Mouse (Mus musculus) CH12.LX (cell line): ENCODE measurements at regions not wholly inside any gene's neighbourhood (a gene's known extent, or its start where the extent isn't known, plus 50 kb on each side); places are given as distances from the start of the nearest gene placed in this dataset.

ENCODE experiments used
- DNase-seq: peaks from one replicate; pipeline ENCODE4 v3.0.0-alpha.2; 2013; ENCODE audit errors: extremely low read depth
- H3K27ac ChIP-seq: 2 replicates; pipeline ENCODE4 v1.5.1; 2012; ENCODE audit warnings: low read depth, mild to moderate bottlenecking, control low read depth, moderate library complexity; ENCODE audit not compliant: insufficient read depth
- H3K27me3 ChIP-seq: replicated peaks from 2 replicates; pipeline ENCODE3; 2012; ENCODE audit warnings: inconsistent platforms
- H3K36me3 ChIP-seq, 2 experiments: replicated peaks in 1 of 2; 2 replicates each; pipeline versions ENCODE3 to v1.6.1; 2012; ENCODE audit warnings: inconsistent platforms in 1 of 2, low read length in 1 of 2, mild to moderate bottlenecking in 1 of 2, mixed read lengths in 1 of 2, moderate library complexity in 1 of 2; ENCODE audit not compliant: control insufficient read depth in 1 of 2, insufficient read depth in 1 of 2
- H3K4me1 ChIP-seq, 2 experiments: 2 replicates each; pipeline ENCODE4 v1.6.1; 2012; ENCODE audit warnings: inconsistent platforms in 1 of 2, moderate library complexity in 1 of 2; ENCODE audit not compliant: insufficient read depth in 2 of 2, control insufficient read depth in 1 of 2
- H3K4me2 ChIP-seq: 2 replicates; pipeline ENCODE4 v1.6.1; 2012; ENCODE audit warnings: low read depth, mild to moderate bottlenecking, control low read depth; ENCODE audit not compliant: poor library complexity, insufficient read depth, severe bottlenecking
- H3K4me3 ChIP-seq, 3 experiments: fragments of 150-350 bp in 1 of 3; sonication (generic) in 1 of 3; replicated peaks in 1 of 3; 2 replicates each; pipeline versions ENCODE3 to v1.5.1; 2011 to 2012; ENCODE audit warnings: low read depth in 2 of 3, low read length in 2 of 3, mild to moderate bottlenecking in 2 of 3, moderate library complexity in 2 of 3, control low read depth in 1 of 3, improper control_type of control experiment in 1 of 3, inconsistent platforms in 1 of 3, mixed read lengths in 1 of 3; ENCODE audit not compliant: poor library complexity in 1 of 3
- H3K79me2 ChIP-seq: replicated peaks from 2 replicates; pipeline ENCODE4 v1.6.1; 2012; ENCODE audit warnings: mild to moderate bottlenecking, moderate library complexity; ENCODE audit not compliant: control insufficient read depth, poor library complexity, insufficient read depth, severe bottlenecking; ENCODE audit errors: extremely low read depth
- H3K9ac ChIP-seq: 2 replicates; pipeline ENCODE4 v1.6.1; 2012; ENCODE audit warnings: low read depth, mild to moderate bottlenecking, control low read depth, moderate library complexity; ENCODE audit not compliant: insufficient read depth
- H3K9me3 ChIP-seq: replicated peaks from 2 replicates; pipeline ENCODE3; 2012; ENCODE audit warnings: low read length, inconsistent platforms, mixed read lengths
- CHD1 ChIP-seq: IDR thresholded peaks from 2 replicates; pipeline ENCODE4 v1.6.1; 2012; ENCODE audit warnings: low read depth, low read length, improper control_type of control experiment, inconsistent platforms
- CHD2 ChIP-seq: IDR thresholded peaks from 2 replicates; pipeline ENCODE4 v1.6.1; 2011; ENCODE audit warnings: low read length, improper control_type of control experiment
- CTCF ChIP-seq, 2 experiments: IDR thresholded peaks in 1 of 2; conservative IDR thresholded peaks in 1 of 2; 2 replicates each; pipeline ENCODE4 v1.5.1; 2011 to 2012; ENCODE audit warnings: low read depth in 2 of 2, low read length in 2 of 2, improper control_type of control experiment in 1 of 2, inconsistent platforms in 1 of 2, mild to moderate bottlenecking in 1 of 2, moderate library complexity in 1 of 2
- E2F4 ChIP-seq: IDR thresholded peaks from 2 replicates; pipeline ENCODE4 v1.6.1; 2011; ENCODE audit warnings: low read depth, low read length, improper control_type of control experiment; ENCODE audit not compliant: insufficient replicate concordance
- EP300 ChIP-seq: IDR thresholded peaks from 2 replicates; pipeline ENCODE4 v1.6.1; 2011; ENCODE audit warnings: low read length, improper control_type of control experiment
- ETS1 ChIP-seq: conservative IDR thresholded peaks from 2 replicates; pipeline ENCODE4 v1.6.1; 2012; ENCODE audit warnings: low read depth, mild to moderate bottlenecking, inconsistent platforms, low read length, improper control_type of control experiment, moderate library complexity
- GABPA ChIP-seq: IDR thresholded peaks from 2 replicates; pipeline ENCODE4 v1.6.1; 2012; ENCODE audit warnings: low read depth, low read length, improper control_type of control experiment, inconsistent platforms; ENCODE audit not compliant: insufficient replicate concordance
- JUN ChIP-seq: IDR thresholded peaks from 2 replicates; pipeline ENCODE4 v1.6.1; 2011; ENCODE audit warnings: low read depth, mild to moderate bottlenecking, low read length, improper control_type of control experiment, moderate library complexity; ENCODE audit not compliant: insufficient read depth
- JUND ChIP-seq: conservative IDR thresholded peaks from 2 replicates; pipeline ENCODE4 v1.6.1; 2011; ENCODE audit warnings: low read depth, low read length, improper control_type of control experiment
- MAFK ChIP-seq: IDR thresholded peaks from 2 replicates; pipeline ENCODE4 v1.6.1; 2011; ENCODE audit warnings: low read length, improper control_type of control experiment; ENCODE audit not compliant: insufficient replicate concordance
- MAX ChIP-seq: IDR thresholded peaks from 2 replicates; pipeline ENCODE4 v1.6.1; 2011; ENCODE audit warnings: low read length, improper control_type of control experiment
- MAZ ChIP-seq: IDR thresholded peaks from 2 replicates; pipeline ENCODE4 v1.6.1; 2012; ENCODE audit warnings: low read depth, mild to moderate bottlenecking, inconsistent platforms, low read length, improper control_type of control experiment, moderate library complexity
- MYC ChIP-seq: IDR thresholded peaks from 2 replicates; pipeline ENCODE4 v1.6.1; 2011; ENCODE audit warnings: low read depth, mild to moderate bottlenecking, improper control_type of control experiment, low read length
- PAX5 ChIP-seq: IDR thresholded peaks from 2 replicates; pipeline ENCODE4 v1.6.1; 2012; ENCODE audit warnings: low read length, inconsistent platforms, mixed read lengths
- POLR2A ChIP-seq: IDR thresholded peaks from 2 replicates; pipeline ENCODE4 v1.6.1; 2011; ENCODE audit warnings: low read depth, mild to moderate bottlenecking, improper control_type of control experiment, low read length
- POLR2AphosphoS2 ChIP-seq: IDR thresholded peaks from 2 replicates; pipeline ENCODE4 v1.6.1; 2011; ENCODE audit warnings: low read depth, low read length, improper control_type of control experiment
- RCOR1 ChIP-seq: conservative IDR thresholded peaks from 2 replicates; pipeline ENCODE4 v1.6.1; 2012; ENCODE audit warnings: low read depth, mild to moderate bottlenecking, inconsistent platforms, low read length, improper control_type of control experiment
- TCF12 ChIP-seq: IDR thresholded peaks from 2 replicates; pipeline ENCODE4 v1.6.1; 2014; ENCODE audit warnings: low read depth, mild to moderate bottlenecking, inconsistent platforms, low read length, improper control_type of control experiment
- UBTF ChIP-seq: IDR thresholded peaks from 2 replicates; pipeline ENCODE4 v1.6.1; 2012; ENCODE audit warnings: low read depth, mild to moderate bottlenecking, inconsistent platforms, low read length, improper control_type of control experiment, moderate library complexity
- USF1 ChIP-seq: IDR thresholded peaks from 2 replicates; pipeline ENCODE4 v1.6.1; 2014; ENCODE audit warnings: low read depth, mild to moderate bottlenecking, inconsistent platforms, low read length, improper control_type of control experiment
- USF2 ChIP-seq: conservative IDR thresholded peaks from 2 replicates; pipeline ENCODE4 v1.6.1; 2011; ENCODE audit warnings: low read depth, low read length, improper control_type of control experiment
- ZC3H11A ChIP-seq: IDR thresholded peaks from 2 replicates; pipeline ENCODE4 v1.6.1; 2012; ENCODE audit warnings: low read depth, mild to moderate bottlenecking, inconsistent platforms, low read length, improper control_type of control experiment
- ZNF384 ChIP-seq: IDR thresholded peaks from 2 replicates; pipeline ENCODE4 v1.6.1; 2012; ENCODE audit warnings: low read depth, low read length, improper control_type of control experiment, inconsistent platforms
- dilution Hi-C: fragments of 300-500 bp; cut with MboI; formaldehyde crosslinking; loops from 2 replicates; pipeline ENCODE4 v1.14.3; 2020; ENCODE audit warnings: low sequenced_read_pairs; ENCODE audit not compliant: extremely low pct_unique_long_range_greater_than_20kb, extremely low pct_ligation_motif_present
- in situ Hi-C: fragments of 300-500 bp; cut with MboI; formaldehyde crosslinking; loops from 3 replicates; pipeline ENCODE4 v1.14.3; 2019; ENCODE audit warnings: low sequenced_read_pairs, low pct_ligation_motif_present, low pct_unique_long_range_greater_than_20kb, mixed read lengths

- no peak for DNase-seq
- Histone ChIP-seq H3K4me1 (no peaks in the 10 kb centered on the region), H3K4me3 (no peak overlapping the region), H3K27ac (no peak overlapping the region), H3K36me3 (no peaks in the 10 kb centered on the region), H3K79me2 (no peaks in the 10 kb centered on the region), H3K4me2 (no peak overlapping the region), H3K9me3 (peaks cover 74% of the 10 kb centered on the region), H3K27me3 (no peaks in the 10 kb centered on the region), H3K9ac (no peak overlapping the region)
- dilution Hi-C loops, result no loop called here
- in situ Hi-C loops, result no loop called here
- TF ChIP-seq UBTF (no peak), POLR2A (no peak), CHD1 (no peak), E2F4 (no peak), MYC (no peak), JUN (no peak), PAX5 (no peak), ZC3H11A (no peak), JUND (no peak), MAZ (no peak), MAX (no peak), GABPA (no peak), ZNF384 (no peak), CHD2 (no peak), MAFK (no peak)
Observed at GRCm38 (mm10) chr7:36453816-36454215, 244.1 kb upstream of the Tshz3 start.

GRCm38 (mm10) chr7:36456080-36456479, 241.8 kb upstream of the Tshz3 start:
- DNase-seq, result no peak
- H3K79me2 ChIP-seq, result no peaks in the 10 kb centered on the region
- dilution Hi-C loops (no loop called here), in situ Hi-C loops (no loop called here)
- no peaks in the 10 kb centered on the region for H3K27me3 ChIP-seq
- TF ChIP-seq EP300 (no peak), JUN (no peak), TCF12 (no peak)
- H3K4me2 ChIP-seq, result no peak overlapping the region
- H3K4me1 ChIP-seq, result no peaks in the 10 kb centered on the region
- H3K4me3 ChIP-seq, result no peak overlapping the region
- H3K9ac ChIP-seq, result no peak overlapping the region
- no peaks in the 10 kb centered on the region for H3K36me3 ChIP-seq
- peaks cover 76% of the 10 kb centered on the region for H3K9me3 ChIP-seq
- no peak overlapping the region for H3K27ac ChIP-seq

DNA sequence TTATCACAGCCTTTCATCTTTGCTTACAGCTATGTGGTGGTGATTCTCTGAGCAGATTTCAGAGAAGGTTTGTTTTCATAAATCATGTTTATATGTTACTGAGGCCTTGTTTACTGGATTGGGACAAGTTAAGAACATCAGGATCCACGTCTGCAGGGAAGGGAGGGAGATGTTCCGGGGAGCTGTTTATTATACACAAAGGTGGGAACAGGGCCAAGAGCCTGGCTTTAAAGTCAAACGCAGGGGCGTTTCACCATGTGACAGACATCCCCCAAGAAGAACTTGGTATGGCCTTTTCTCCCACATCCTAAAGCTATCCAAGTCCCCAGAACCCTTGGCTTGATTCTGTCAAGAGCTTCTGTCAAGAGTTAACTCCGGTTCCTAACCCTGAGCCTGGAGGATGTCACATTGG, 235.5 kb upstream of the Tshz3 start:
- H3K4me2 ChIP-seq, result no peak overlapping the region
- no peak overlapping the region for H3K9ac ChIP-seq
- dilution Hi-C loops (no loop called here), in situ Hi-C loops (no loop called here)
- no peaks in the 10 kb centered on the region for H3K36me3 ChIP-seq
- H3K27me3 ChIP-seq, result no peaks in the 10 kb centered on the region
- no peak overlapping the region for H3K27ac ChIP-seq
- H3K79me2 ChIP-seq, result no peaks in the 10 kb centered on the region
- no peak for TF ChIP-seq E2F4
- no peak for TF ChIP-seq USF1
- no peak for TF ChIP-seq MYC
- no peak for TF ChIP-seq MAFK
- TF ChIP-seq POLR2AphosphoS2, result no peak
- TF ChIP-seq RCOR1, result no peak
- no peak for TF ChIP-seq ETS1
- TF ChIP-seq USF2, result no peak
- no peak for TF ChIP-seq CTCF (conservative IDR thresholded peaks at IDR 0.05 in 1 of 2, IDR thresholded peaks at IDR 0.05 in 1 of 2; ENCODE audit: low read depth in 2 of 2, low read length in 2 of 2)
- no peak for TF ChIP-seq ZNF384
- H3K4me1 ChIP-seq, result no peaks in the 10 kb centered on the region
- DNase-seq, result no peak
- H3K4me3 ChIP-seq, result no peak overlapping the region
- H3K9me3 ChIP-seq, result peaks cover 78% of the 10 kb centered on the region
